Mouse (Mus musculus): ENCODE data around the gene Klf7. TPM values are rescaled to one million over a fixed set of nuclear protein-coding genes. Genes with fewer than 3 reads are reported as not detected.

The Klf7 gene
- total and polyA plus RNA-seq, 2 experiments from 2014 or later = 61.5 to 154 TPM

GRCm38 (mm10) chr1:63998901-63999300 is 123.2 kb downstream of the Klf7 start:
- WGBS = 76% methylated on average over 4 of the region's 4 CpGs
- Histone ChIP-seq H3K4me1 (ENCODE audit: insufficient read depth) (peaks cover 16% of the 10 kb centered on the region; the same call in 1 of the 2 replicates), H3K27ac (ENCODE audit: low read depth, low read length) (no peak overlapping the region), H3K27me3 (ENCODE audit: insufficient read depth, low read length) (no peaks in the 10 kb centered on the region), H3K4me3 (ENCODE audit: low read depth, low read length) (no peak overlapping the region), H3K9ac (no peak overlapping the region), H3K36me3 (ENCODE audit: insufficient read depth) (no peaks in the 10 kb centered on the region), H3K9me3 (ENCODE audit: low read length) (no peaks in the 10 kb centered on the region), H3K4me2 (ENCODE audit: low read depth) (no peak overlapping the region)
- ATAC-seq (no peak), DNase-seq (no peak)
- TF ChIP-seq CTCF (IDR thresholded peaks at IDR 0.05; ENCODE audit: low read depth) = no peak

- H3K9ac ChIP-seq = no peak overlapping the region
- ATAC-seq = no peak
- no peak overlapping the region for H3K4me3 ChIP-seq (ENCODE audit: low read depth, low read length)
- 78% methylated on average over 2 of the region's 2 CpGs for WGBS
- H3K9me3 ChIP-seq (ENCODE audit: low read length) = no peaks in the 10 kb centered on the region
- no peaks in the 10 kb centered on the region for H3K27me3 ChIP-seq (ENCODE audit: insufficient read depth, low read length)
- no peak overlapping the region for H3K4me2 ChIP-seq (ENCODE audit: low read depth)
- H3K36me3 ChIP-seq (ENCODE audit: insufficient read depth) = no peaks in the 10 kb centered on the region
- no peak for DNase-seq
- H3K4me1 ChIP-seq (ENCODE audit: insufficient read depth) = peaks cover 22% of the 10 kb centered on the region; the same call in 1 of the 2 replicates
- no peak overlapping the region for H3K27ac ChIP-seq (ENCODE audit: low read depth, low read length)
- peak; percentile 9; the same call in 1 of the 2 replicates for TF ChIP-seq CTCF (IDR thresholded peaks at IDR 0.05; ENCODE audit: low read depth)
Measured at GRCm38 (mm10) chr1:63998139-63998538, 123.9 kb downstream of the Klf7 start.

GRCm38 (mm10) chr1:63995828-63996227 is 126.3 kb downstream of the Klf7 start:
- no peak overlapping the region for H3K4me3 ChIP-seq (ENCODE audit: low read depth, low read length)
- no peak for ATAC-seq
- H3K4me2 ChIP-seq (ENCODE audit: low read depth) = no peak overlapping the region
- no peaks in the 10 kb centered on the region for H3K36me3 ChIP-seq (ENCODE audit: insufficient read depth)
- no peaks in the 10 kb centered on the region for H3K27me3 ChIP-seq (ENCODE audit: insufficient read depth, low read length)
- 31% methylated on average over 4 of the region's 4 CpGs for WGBS
- H3K27ac ChIP-seq (ENCODE audit: low read depth, low read length) = no peak overlapping the region
- H3K9ac ChIP-seq = no peak overlapping the region
- no peak for DNase-seq
- peaks cover 22% of the 10 kb centered on the region; the same call in 1 of the 2 replicates for H3K4me1 ChIP-seq (ENCODE audit: insufficient read depth)
- TF ChIP-seq CTCF (IDR thresholded peaks at IDR 0.05; ENCODE audit: low read depth) = no peak
- H3K9me3 ChIP-seq (ENCODE audit: low read length) = no peaks in the 10 kb centered on the region

- peaks cover 22% of the 10 kb centered on the region; the same call in 1 of the 2 replicates for H3K4me1 ChIP-seq (ENCODE audit: insufficient read depth)
- no peak for TF ChIP-seq CTCF (IDR thresholded peaks at IDR 0.05; ENCODE audit: low read depth)
- peak; percentile 44; the same call in 1 of the 2 replicates for ATAC-seq
- DNase-seq = no peak
- 23% methylated on average over 5 of the region's 5 CpGs for WGBS
- H3K4me2 ChIP-seq (ENCODE audit: low read depth) = 0 out of 2 replicates have a peak overlapping the region, but pooled peaks have one; percentile 15
- no peaks in the 10 kb centered on the region for H3K27me3 ChIP-seq (ENCODE audit: insufficient read depth, low read length)
- no peak overlapping the region for H3K4me3 ChIP-seq (ENCODE audit: low read depth, low read length)
- H3K9me3 ChIP-seq (ENCODE audit: low read length) = no peaks in the 10 kb centered on the region
- H3K27ac ChIP-seq (ENCODE audit: low read depth, low read length) = peak overlapping the region; percentile 65; the same call in 1 of the 2 replicates
- H3K36me3 ChIP-seq (ENCODE audit: insufficient read depth) = no peaks in the 10 kb centered on the region
- no peak overlapping the region for H3K9ac ChIP-seq
Measured at GRCm38 (mm10) chr1:63995137-63995492, 127.0 kb downstream of the Klf7 start.

- no peak overlapping the region for H3K9ac ChIP-seq
- no peaks in the 10 kb centered on the region for H3K27me3 ChIP-seq (ENCODE audit: insufficient read depth, low read length)
- no peak for TF ChIP-seq CTCF (IDR thresholded peaks at IDR 0.05; ENCODE audit: low read depth)
- H3K36me3 ChIP-seq (ENCODE audit: insufficient read depth) = no peaks in the 10 kb centered on the region
- H3K27ac ChIP-seq (ENCODE audit: low read depth, low read length) = peak overlapping the region; percentile 65; the same call in 1 of the 2 replicates
- 10% methylated on average over 19 of the region's 19 CpGs for WGBS
- no peaks in the 10 kb centered on the region for H3K9me3 ChIP-seq (ENCODE audit: low read length)
- ATAC-seq (peak; percentile 81), DNase-seq (peak; percentile 51)
- H3K4me2 ChIP-seq (ENCODE audit: low read depth) = peak overlapping the region; percentile 15; the same call in 1 of the 2 replicates
- peaks cover 22% of the 10 kb centered on the region; the same call in 1 of the 2 replicates for H3K4me1 ChIP-seq (ENCODE audit: insufficient read depth)
- H3K4me3 ChIP-seq (ENCODE audit: low read depth, low read length) = no peak overlapping the region
Measured at GRCm38 (mm10) chr1:63994248-63995136, 127.6 kb downstream of the Klf7 start.

GRCm38 (mm10) chr1:63992506-63992905 is 129.6 kb downstream of the Klf7 start:
- WGBS = 83% methylated on average over 5 of the region's 5 CpGs
- H3K4me3 ChIP-seq (ENCODE audit: low read depth, low read length) = no peak overlapping the region
- DNase-seq (no peak), ATAC-seq (no peak)
- no peak overlapping the region for H3K27ac ChIP-seq (ENCODE audit: low read depth, low read length)
- no peak for TF ChIP-seq CTCF (IDR thresholded peaks at IDR 0.05; ENCODE audit: low read depth)
- no peaks in the 10 kb centered on the region for H3K27me3 ChIP-seq (ENCODE audit: insufficient read depth, low read length)
- peaks cover 17% of the 10 kb centered on the region; the same call in 1 of the 2 replicates for H3K4me1 ChIP-seq (ENCODE audit: insufficient read depth)
- H3K9me3 ChIP-seq (ENCODE audit: low read length) = no peaks in the 10 kb centered on the region
- no peak overlapping the region for H3K4me2 ChIP-seq (ENCODE audit: low read depth)
- no peak overlapping the region for H3K9ac ChIP-seq
- no peaks in the 10 kb centered on the region for H3K36me3 ChIP-seq (ENCODE audit: insufficient read depth)

GRCm38 (mm10) chr1:63990416-63990815 is 131.7 kb downstream of the Klf7 start:
- DNase-seq = no peak
- Histone ChIP-seq H3K27me3 (ENCODE audit: insufficient read depth, low read length) (no peaks in the 10 kb centered on the region), H3K9me3 (ENCODE audit: low read length) (no peaks in the 10 kb centered on the region), H3K4me1 (ENCODE audit: insufficient read depth) (peaks cover 17% of the 10 kb centered on the region; the same call in 1 of the 2 replicates), H3K36me3 (ENCODE audit: insufficient read depth) (no peaks in the 10 kb centered on the region), H3K4me3 (ENCODE audit: low read depth, low read length) (no peak overlapping the region), H3K9ac (no peak overlapping the region), H3K4me2 (ENCODE audit: low read depth) (no peak overlapping the region), H3K27ac (ENCODE audit: low read depth, low read length) (no peak overlapping the region)
- TF ChIP-seq CTCF (IDR thresholded peaks at IDR 0.05; ENCODE audit: low read depth) = no peak
- WGBS = 94% methylated on average over 6 of the region's 6 CpGs
- no peak for ATAC-seq

Data from forebrain, postnatal 0 days (tissue).